ENCODE assay signal across 11 mouse cellular contexts in the genomic region with DNA sequence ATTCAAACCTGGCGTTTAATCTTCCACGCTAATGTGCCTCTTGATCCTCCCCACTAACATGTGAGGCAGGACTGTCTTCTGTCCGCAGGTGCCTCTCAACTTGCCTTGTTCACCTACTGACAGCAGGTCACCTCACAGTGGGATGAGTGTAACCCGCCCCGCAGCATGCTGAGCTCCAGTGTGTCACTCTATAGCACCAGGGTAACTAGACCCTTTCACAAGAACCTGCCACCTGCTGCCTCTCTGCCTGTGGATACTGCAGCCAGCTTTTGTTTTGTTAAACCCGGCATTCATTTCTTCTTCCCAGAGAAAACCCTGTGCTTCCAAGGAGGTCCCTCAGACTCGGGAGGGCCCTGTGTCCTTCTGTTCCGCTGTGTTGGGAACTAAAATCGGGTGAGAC.
"Had no signal": no experiment of that assay in that cellular context is flagged by ENCODE, and none has a peak within 500 bp of the region (broad histone marks: within the 10 kb centered on the region; RNA-seq: fewer than 3 reads in every experiment).

No protein-coding gene starts in this region.

- ATAC-seq: midbrain, embryonic 16.5 days had no signal

- H3K9me3 ChIP-seq: stomach, embryonic 15.5 days had no signal

- H3K27ac ChIP-seq: limb, embryonic 13.5 days; liver, embryonic 14.5 days; stomach, embryonic 15.5 days had no signal

- DNase-seq: kidney, postnatal 25 days; lung, adult 18-20 months; lung, postnatal 36 days; right cerebral cortex, postnatal 14 days; thymus, adult 2 months; thymus, postnatal 25 days had no signal

- H3K36me3 ChIP-seq: limb, embryonic 13.5 days; stomach, embryonic 15.5 days had no signal

- H3K9ac ChIP-seq: limb, embryonic 13.5 days; liver, embryonic 14.5 days; stomach, embryonic 15.5 days had no signal

- H3K4me3 ChIP-seq: limb, embryonic 13.5 days; stomach, embryonic 15.5 days had no signal

- H3K4me2 ChIP-seq: limb, embryonic 13.5 days; midbrain, embryonic 11.5 days; stomach, embryonic 15.5 days had no signal

- H3K27me3 ChIP-seq: limb, embryonic 13.5 days; stomach, embryonic 15.5 days had no signal
